Mouse (Mus musculus) testis, adult 2 months (tissue): Measurements from ENCODE around the gene Rac3. TPM values are rescaled to one million over a fixed set of nuclear protein-coding genes. Genes with fewer than 3 reads are reported as not detected.

Experiments used
- H3K27ac ChIP-seq: fragments of 200-500 bp; 2 replicates; pipeline ENCODE4 v1.5.1; 2012; ENCODE audit warnings: low read depth, low read length; ENCODE audit not compliant: control insufficient read depth, insufficient read depth
- H3K27me3 ChIP-seq: fragments of 200-500 bp; 2 replicates; pipeline ENCODE4 v1.6.1; 2012; ENCODE audit warnings: mild to moderate bottlenecking, low read length, moderate library complexity; ENCODE audit not compliant: control insufficient read depth, insufficient read depth
- H3K36me3 ChIP-seq: fragments of 200-500 bp; 2 replicates; pipeline ENCODE4 v1.6.1; 2012; ENCODE audit warnings: mild to moderate bottlenecking, low read length; ENCODE audit not compliant: control insufficient read depth, insufficient read depth
- H3K4me1 ChIP-seq: fragments of 200-500 bp; 2 replicates; pipeline ENCODE4 v1.6.1; 2012; ENCODE audit warnings: low read length; ENCODE audit not compliant: control insufficient read depth, insufficient read depth
- H3K4me3 ChIP-seq: fragments of 200-500 bp; 2 replicates; pipeline ENCODE4 v1.5.1; 2012; ENCODE audit warnings: low read depth, mild to moderate bottlenecking, low read length, moderate library complexity, mixed read lengths; ENCODE audit not compliant: control insufficient read depth
- CTCF ChIP-seq: fragments of 200-500 bp; IDR thresholded peaks from 2 replicates; pipeline ENCODE4 v1.5.1; 2012; ENCODE audit warnings: low read depth, mild to moderate bottlenecking, inconsistent platforms, low read length, moderate library complexity; ENCODE audit not compliant: control insufficient read depth, insufficient read depth, insufficient replicate concordance
- POLR2A ChIP-seq: fragments of 200-500 bp; IDR thresholded peaks from 2 replicates; pipeline ENCODE4 v1.6.1; 2012; ENCODE audit warnings: low read depth, mild to moderate bottlenecking, inconsistent platforms, low read length, moderate library complexity; ENCODE audit not compliant: control insufficient read depth
- polyA plus RNA-seq: library from polyadenylated mRNA; depleted of rRNA; stranded (reverse); fragments of >200 nt; gene quantifications from 2 replicates; pipeline ENCODE4 v1.2.3, GENCODE M21; 2012

Rac3 gene
- polyA plus RNA-seq, 1 experiment = 3.1 TPM

GRCm38 (mm10) chr11:120683536-120683935 is 37.7 kb upstream of the Rac3 start:
- Histone ChIP-seq H3K27ac (no peak overlapping the region), H3K36me3 (peaks cover 1% of the 10 kb centered on the region; the same call in 1 of the 2 replicates), H3K4me1 (no peaks in the 10 kb centered on the region), H3K4me3 (no peak overlapping the region), H3K27me3 (no peaks in the 10 kb centered on the region)
- TF ChIP-seq POLR2A (no peak), CTCF (no peak)

DNA sequence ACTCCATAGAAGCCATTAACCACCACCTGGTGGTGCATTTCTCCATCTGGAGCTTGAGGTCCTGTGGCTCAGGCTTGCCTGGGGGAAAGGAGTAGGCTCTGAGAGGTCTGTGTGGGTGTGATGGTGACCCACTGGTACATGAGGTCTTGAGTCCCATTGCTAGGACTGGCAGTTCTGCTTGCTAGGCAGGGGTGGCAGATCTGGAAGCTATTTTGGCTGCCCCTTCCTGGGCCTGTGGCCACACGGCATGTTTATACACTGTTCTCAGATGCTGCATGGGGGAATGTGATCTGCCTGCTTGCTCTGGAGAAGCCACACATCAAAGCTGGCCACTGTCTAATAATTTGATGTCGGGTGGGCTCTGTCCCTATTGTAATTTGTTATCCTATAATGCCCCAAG is 37.2 kb upstream of the Rac3 start:
- Histone ChIP-seq H3K4me3 (no peak overlapping the region), H3K27ac (no peak overlapping the region), H3K4me1 (no peaks in the 10 kb centered on the region), H3K36me3 (peaks cover 2% of the 10 kb centered on the region; the same call in 1 of the 2 replicates), H3K27me3 (no peaks in the 10 kb centered on the region)
- TF ChIP-seq CTCF (no peak), POLR2A (no peak)

- no peak overlapping the region for H3K27ac ChIP-seq
- H3K36me3 ChIP-seq = peaks cover 4% of the 10 kb centered on the region; the same call in 1 of the 2 replicates
- no peaks in the 10 kb centered on the region for H3K27me3 ChIP-seq
- no peaks in the 10 kb centered on the region for H3K4me1 ChIP-seq
- TF ChIP-seq POLR2A (no peak), CTCF (no peak)
- no peak overlapping the region for H3K4me3 ChIP-seq
Measured at GRCm38 (mm10) chr11:120684660-120685059, 36.6 kb upstream of the Rac3 start.

DNA sequence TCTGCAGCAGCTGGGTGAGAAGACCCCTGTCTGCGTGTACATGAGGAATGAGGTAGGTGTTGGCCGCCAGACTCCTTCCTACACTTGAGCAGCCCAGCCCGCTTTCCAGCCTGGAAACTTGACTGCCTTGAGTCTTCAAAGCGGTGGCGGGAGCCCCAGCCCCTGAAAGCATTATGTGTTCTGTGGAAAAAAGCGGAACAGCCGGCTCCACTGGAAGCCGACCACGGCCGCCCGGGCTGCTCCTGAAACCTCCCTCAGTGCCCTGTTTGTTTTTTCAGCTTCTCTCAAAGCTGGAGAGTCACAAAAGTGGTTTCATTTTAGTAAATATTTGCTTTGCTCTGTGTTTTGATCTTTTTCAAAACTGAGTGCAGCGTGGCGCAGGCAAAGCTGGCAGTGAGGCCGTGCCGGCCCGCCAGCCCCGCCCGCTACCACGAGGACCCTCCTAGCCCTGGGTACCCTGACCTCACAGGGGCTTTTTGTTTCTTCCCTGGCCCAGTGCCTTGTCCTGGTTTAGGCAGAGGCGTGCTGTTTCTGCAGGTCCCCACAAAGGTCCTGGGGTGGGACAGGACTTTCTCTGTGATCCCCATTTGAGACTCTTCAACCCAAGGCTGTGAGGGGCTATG is 34.5 kb upstream of the Rac3 start:
- H3K27me3 ChIP-seq = no peaks in the 10 kb centered on the region
- TF ChIP-seq POLR2A (no peak), CTCF (no peak)
- H3K4me3 ChIP-seq = no peak overlapping the region
- H3K27ac ChIP-seq = no peak overlapping the region
- no peaks in the 10 kb centered on the region for H3K4me1 ChIP-seq
- peaks cover 4% of the 10 kb centered on the region; the same call in 1 of the 2 replicates for H3K36me3 ChIP-seq

DNA sequence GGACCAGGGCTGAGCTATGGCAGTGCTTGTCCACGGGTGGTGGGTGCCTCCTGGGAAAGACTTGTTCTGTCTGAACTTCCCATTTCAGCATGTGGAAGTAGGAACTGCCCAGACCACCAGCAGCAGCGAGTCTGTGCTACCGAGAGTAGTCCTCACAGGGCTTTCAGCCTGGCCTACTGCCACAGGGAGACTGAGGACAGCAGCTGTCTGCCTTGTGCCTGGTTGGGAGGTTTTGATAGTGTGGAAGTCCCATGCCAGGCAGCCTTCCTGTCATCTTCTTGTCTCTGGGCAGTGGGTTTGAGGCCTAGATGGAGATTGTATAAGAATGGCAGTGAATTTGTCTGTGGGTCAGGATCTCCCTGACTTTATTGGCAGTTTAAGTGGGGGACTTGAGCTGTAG is 31.9 kb upstream of the Rac3 start:
- no peak for TF ChIP-seq CTCF
- no peak for TF ChIP-seq POLR2A
- Histone ChIP-seq H3K36me3 (peaks cover 4% of the 10 kb centered on the region; the same call in 1 of the 2 replicates), H3K4me1 (no peaks in the 10 kb centered on the region), H3K27me3 (no peaks in the 10 kb centered on the region), H3K27ac (no peak overlapping the region), H3K4me3 (no peak overlapping the region)

GRCm38 (mm10) chr11:120692471-120693011 is 28.7 kb upstream of the Rac3 start:
- peaks cover 2% of the 10 kb centered on the region; the same call in 1 of the 2 replicates for H3K36me3 ChIP-seq
- H3K27ac ChIP-seq = no peak overlapping the region
- no peak overlapping the region for H3K4me3 ChIP-seq
- TF ChIP-seq CTCF = no peak
- no peak for TF ChIP-seq POLR2A
- no peaks in the 10 kb centered on the region for H3K27me3 ChIP-seq
- no peaks in the 10 kb centered on the region for H3K4me1 ChIP-seq

DNA sequence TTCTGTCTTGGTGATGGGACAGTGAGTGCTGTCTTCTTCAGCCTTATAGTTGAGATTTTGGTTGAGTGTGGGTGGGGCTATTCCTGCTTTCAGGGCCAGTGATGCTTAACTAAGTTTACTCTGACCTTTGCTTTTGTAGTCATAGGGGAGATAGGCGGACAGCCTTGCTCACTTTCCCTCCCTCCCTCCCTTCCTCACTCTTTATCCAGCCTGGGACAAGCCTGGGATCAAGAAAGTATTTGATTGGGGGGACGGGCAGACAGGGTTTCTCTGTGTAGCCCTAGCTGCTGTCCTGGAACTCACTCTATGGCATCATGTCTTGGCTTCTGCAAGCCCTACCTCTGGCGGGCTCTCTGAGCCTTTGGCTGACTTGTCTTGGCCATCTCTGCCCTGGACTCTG is 27.8 kb upstream of the Rac3 start:
- no peak overlapping the region for H3K27ac ChIP-seq

More for the DNA sequence above, 27.8 kb upstream of the Rac3 start:
- Histone ChIP-seq H3K36me3 (peaks cover 2% of the 10 kb centered on the region; the same call in 1 of the 2 replicates), H3K4me3 (no peak overlapping the region), H3K4me1 (no peaks in the 10 kb centered on the region), H3K27me3 (no peaks in the 10 kb centered on the region)
- no peak for TF ChIP-seq POLR2A
- TF ChIP-seq CTCF = no peak
